Mouse (Mus musculus) activated CD4-positive, CD25-positive, alpha-beta regulatory T cell, adult 9 weeks (primary cell): ENCODE results near the gene Ipmk. TPM values are rescaled to one million over a fixed set of nuclear protein-coding genes. Genes with fewer than 3 reads are reported as not detected.

ENCODE experiments used
- polyA plus RNA-seq: library from polyadenylated mRNA; unstranded; fragments of 100-300 nt; shearing (Covaris generic); gene quantifications from one replicate; pipeline ENCODE4 v1.2.1, GENCODE M21; 2017

The Ipmk gene
- polyA plus RNA-seq, result 3.3 TPM

DNA sequence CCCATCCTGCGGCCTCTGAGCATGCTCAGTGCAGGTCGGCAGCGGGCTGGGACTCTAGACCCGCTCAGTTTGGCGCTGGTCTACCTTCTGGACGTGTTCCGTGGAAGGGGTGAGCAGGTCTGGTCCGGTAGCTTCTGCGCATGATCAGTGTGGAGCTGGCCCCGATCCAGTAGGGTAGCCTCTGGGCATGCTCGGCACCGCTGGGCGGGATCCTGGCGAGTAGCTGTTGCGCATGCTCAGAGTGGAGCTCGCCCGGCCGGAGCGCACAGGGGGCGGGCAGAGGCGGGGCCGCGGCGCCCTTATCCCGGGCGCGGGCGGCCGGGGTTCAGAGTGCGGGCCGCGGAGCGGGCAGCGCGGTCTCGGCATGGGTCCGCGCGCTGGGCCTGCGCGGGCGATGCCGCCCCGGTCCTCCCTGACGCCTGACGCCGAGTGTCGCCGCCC is at the start of gene Ipmk:
Gene Ipmk (plus strand): TSS at position 255 of the 441 bp plus-strand sequence.

DNA sequence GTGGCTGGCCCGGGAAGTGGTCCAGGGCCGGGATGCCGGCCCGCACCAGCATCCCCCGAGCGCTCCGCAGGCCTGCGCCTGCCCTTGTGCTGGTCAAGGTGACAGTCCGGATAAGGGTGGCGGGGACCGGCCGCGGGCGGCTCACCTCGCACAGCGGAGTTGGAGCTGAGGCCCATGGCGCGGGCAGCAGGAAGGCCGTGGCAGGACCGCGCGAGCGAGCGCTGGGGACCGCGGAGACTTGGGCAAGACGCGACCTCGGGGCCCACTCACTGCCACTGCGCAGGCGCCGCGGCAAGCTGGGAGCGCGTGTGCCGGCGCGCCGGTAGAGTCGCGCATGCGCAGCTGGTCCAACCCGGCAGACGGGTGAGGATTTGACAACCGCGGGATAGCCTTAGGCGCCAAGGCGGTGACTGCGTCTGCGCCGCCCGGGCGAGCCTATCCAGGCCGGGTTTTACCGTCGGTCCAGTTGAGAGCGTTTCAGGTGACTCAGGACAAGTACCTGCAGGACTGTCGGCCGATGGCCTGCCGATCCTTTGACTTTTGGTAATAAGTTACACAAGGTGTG is 2.9 kb upstream of the Ipmk start, which contains the start of gene Cisd1:
Gene Cisd1 (minus strand): TSS at position 376 of the 565 bp plus-strand sequence.

Other genes with a start within 250 kb of the Ipmk start
- not detected for gene Bicc1, start 188.1 kb upstream of the Ipmk start, polyA plus RNA-seq
- 115 TPM for gene Tfam, start 109.5 kb upstream of the Ipmk start, polyA plus RNA-seq
- gene Ube2d1, start 62.5 kb upstream of the Ipmk start, polyA plus RNA-seq, result 22.6 TPM
- gene Cisd1, start 2.8 kb upstream of the Ipmk start, polyA plus RNA-seq, result 46.2 TPM